In genomic region chr16:23505904-23506687, GRCm38 (mm10) we compare ENCODE assay signal across 11 mouse cellular contexts. TPM values are rescaled to one million over a fixed set of nuclear protein-coding genes. Genes with fewer than 3 reads are reported as not detected.
DNase-seq lines count a peak whose midpoint lies in the region; ATAC-seq lines count a peak whose summit lies in the region.
"Had no signal": no experiment of that assay in that cellular context is flagged by ENCODE, and none has a peak within 500 bp of the region (broad histone marks: within the 10 kb centered on the region; RNA-seq: fewer than 3 reads in every experiment).

No protein-coding gene starts in this region.

- H3K4me3 ChIP-seq in hindbrain, embryonic 11.5 days (ENCODE audit: low read depth, low read length), result no peak overlapping the region
- no peak overlapping the region for H3K4me3 ChIP-seq in hindbrain, embryonic 16.5 days (ENCODE audit: low read length)
- H3K4me3 ChIP-seq in liver, embryonic 15.5 days (replicated peaks), result no peak overlapping the region
- no peak overlapping the region for H3K4me3 ChIP-seq in embryonic facial prominence, embryonic 10.5 days
- H3K4me3 ChIP-seq: intestine, embryonic 15.5 days; stomach, embryonic 15.5 days had no signal

- peaks cover 8% of the 10 kb centered on the region for H3K4me1 ChIP-seq in hindbrain, embryonic 11.5 days (replicated peaks; ENCODE audit: control insufficient read depth, insufficient read depth, low read length)
- peaks cover 7% of the 10 kb centered on the region for H3K4me1 ChIP-seq in hindbrain, embryonic 16.5 days (ENCODE audit: control insufficient read depth, insufficient read depth, low read depth, low read length)
- peaks cover 43% of the 10 kb centered on the region for H3K4me1 ChIP-seq in liver, embryonic 15.5 days (replicated peaks)
- peaks cover 25% of the 10 kb centered on the region for H3K4me1 ChIP-seq in embryonic facial prominence, embryonic 10.5 days
- H3K4me1 ChIP-seq: intestine, embryonic 15.5 days; stomach, embryonic 15.5 days had no signal

- DNase-seq in adrenal gland, postnatal 10 days, result peak; percentile 22
- no peak for DNase-seq in adrenal gland, adult 8-10 months
- DNase-seq in hindbrain, embryonic 11.5 days (ENCODE audit: low spot score), result no peak
- DNase-seq in brain, adult 2 months (ENCODE audit: low read depth, low spot score), result peak; percentile 63
- no peak for DNase-seq in embryonic facial prominence, embryonic 10.5 days (ENCODE audit: low spot score)
- no peak for DNase-seq in kidney, adult 11 months

- H3K27ac ChIP-seq in hindbrain, embryonic 11.5 days (ENCODE audit: low read depth, low read length), result 0 out of 2 replicates have a peak overlapping the region, but pooled peaks have one; percentile 79
- H3K27ac ChIP-seq in hindbrain, embryonic 16.5 days (ENCODE audit: low read depth, low read length), result no peak overlapping the region
- peak overlapping the region; percentile 21; the same call in 1 of the 2 replicates for H3K27ac ChIP-seq in liver, embryonic 15.5 days (replicated peaks)
- H3K27ac ChIP-seq in embryonic facial prominence, embryonic 10.5 days (replicated peaks), result no peak overlapping the region; the same call in 1 of the 2 replicates
- H3K27ac ChIP-seq: intestine, embryonic 15.5 days; stomach, embryonic 15.5 days had no signal

- H3K36me3 ChIP-seq in hindbrain, embryonic 11.5 days (ENCODE audit: control insufficient read depth, insufficient read depth, low read length), result no peaks in the 10 kb centered on the region
- H3K36me3 ChIP-seq in hindbrain, embryonic 16.5 days (ENCODE audit: control insufficient read depth, insufficient read depth, low read length), result no peaks in the 10 kb centered on the region
- H3K36me3 ChIP-seq in liver, embryonic 15.5 days (replicated peaks), result no peaks in the 10 kb centered on the region; the same call in 1 of the 2 replicates
- no peaks in the 10 kb centered on the region for H3K36me3 ChIP-seq in embryonic facial prominence, embryonic 10.5 days (replicated peaks)
- H3K36me3 ChIP-seq: intestine, embryonic 15.5 days; stomach, embryonic 15.5 days had no signal

- no peak for ATAC-seq in hindbrain, embryonic 11.5 days (ENCODE audit: low FRiP score)
- no peak for ATAC-seq in hindbrain, embryonic 16.5 days
- peak; percentile 47 for ATAC-seq in liver, embryonic 15.5 days (ENCODE audit: insufficient read depth)
- ATAC-seq: intestine, embryonic 15.5 days; lung, postnatal 0 days had no signal

- WGBS in hindbrain, embryonic 11.5 days, result 40% methylated on average over 11 of the region's 11 CpGs
- 48% methylated on average over 11 of the region's 11 CpGs for WGBS in hindbrain, embryonic 16.5 days
- 42% methylated on average over 11 of the region's 11 CpGs for WGBS in liver, embryonic 15.5 days (ENCODE audit: insufficient replicate concordance)
- 35% methylated on average over 11 of the region's 11 CpGs for WGBS in embryonic facial prominence, embryonic 10.5 days

- H3K27me3 ChIP-seq in hindbrain, embryonic 11.5 days (ENCODE audit: control insufficient read depth, insufficient read depth, low read length), result no peaks in the 10 kb centered on the region
- no peaks in the 10 kb centered on the region for H3K27me3 ChIP-seq in hindbrain, embryonic 16.5 days (replicated peaks; ENCODE audit: control insufficient read depth, insufficient read depth, low read length)
- H3K27me3 ChIP-seq in liver, embryonic 15.5 days, result no peaks in the 10 kb centered on the region
- H3K27me3 ChIP-seq in embryonic facial prominence, embryonic 10.5 days (replicated peaks; ENCODE audit: low read depth, poor library complexity, severe bottlenecking), result peaks cover 19% of the 10 kb centered on the region
- H3K27me3 ChIP-seq: intestine, embryonic 15.5 days had no signal

- H3K4me2 ChIP-seq in hindbrain, embryonic 11.5 days (replicated peaks; ENCODE audit: low read depth, low read length), result no peak overlapping the region
- no peak overlapping the region for H3K4me2 ChIP-seq in hindbrain, embryonic 16.5 days (ENCODE audit: low read length)
- H3K4me2 ChIP-seq in liver, embryonic 15.5 days, result no peak overlapping the region
- H3K4me2 ChIP-seq: intestine, embryonic 15.5 days; stomach, embryonic 15.5 days had no signal

- H3K9ac ChIP-seq in hindbrain, embryonic 11.5 days (ENCODE audit: low read depth, low read length), result no peak overlapping the region
- no peak overlapping the region for H3K9ac ChIP-seq in hindbrain, embryonic 16.5 days (ENCODE audit: low read depth, low read length)
- H3K9ac ChIP-seq in liver, embryonic 15.5 days, result no peak overlapping the region
- H3K9ac ChIP-seq: intestine, embryonic 15.5 days; stomach, embryonic 15.5 days had no signal

- H3K9me3 ChIP-seq in hindbrain, embryonic 11.5 days (ENCODE audit: control insufficient read depth, low read length), result no peaks in the 10 kb centered on the region
- no peaks in the 10 kb centered on the region for H3K9me3 ChIP-seq in hindbrain, embryonic 16.5 days (ENCODE audit: control insufficient read depth, low read length)
- H3K9me3 ChIP-seq in liver, embryonic 15.5 days (replicated peaks), result no peaks in the 10 kb centered on the region
- no peaks in the 10 kb centered on the region for H3K9me3 ChIP-seq in embryonic facial prominence, embryonic 10.5 days
- H3K9me3 ChIP-seq: intestine, embryonic 15.5 days; stomach, embryonic 15.5 days had no signal

RNA-seq across cellular contexts. Expression of gene Rtp4, which starts 14.0 kb away (rescaled TPM):
- total RNA-seq in adrenal gland, postnatal 10 days (2021), result 1 to 10 TPM; 4.6 to 7.2 TPM
- total RNA-seq in adrenal gland, adult 8-10 months (2022), result 10 to 100 TPM in 2 of 4 experiments, 1 to 10 TPM in 2; 8.4 to 11.8 (median 9.9) TPM
- polyA plus RNA-seq in hindbrain, embryonic 11.5 days (2014; fragmentation: Nextera tagmentation; extraction: Ambion mirVana), result 2.7 and 3.1 TPM in 2 replicates
- polyA plus RNA-seq in hindbrain, embryonic 16.5 days (2015; fragmentation: Nextera tagmentation; extraction: Ambion mirVana), result 4.0 and 4.3 TPM in 2 replicates
- polyA plus RNA-seq in liver, embryonic 15.5 days (2015; fragmentation: Nextera tagmentation; extraction: Ambion mirVana), result 6.3 and 9.9 TPM in 2 replicates
- polyA plus RNA-seq in embryonic facial prominence, embryonic 10.5 days (2016; fragmentation: Nextera tagmentation; extraction: Ambion mirVana), result 0.73 and 1.2 TPM in 2 replicates

RNA-seq across cellular contexts. Expression of gene Masp1, which starts 14.5 kb away (rescaled TPM):
- total RNA-seq in adrenal gland, postnatal 10 days (2021), result 10 to 100 TPM; 54.2 to 65.3 TPM
- total RNA-seq in adrenal gland, adult 8-10 months (2022), result 100 to 1,000 TPM in 2 of 4 experiments, 10 to 100 TPM in 1, 1 to 10 TPM in 1; 5.1 to 115 (median 61.8) TPM
- polyA plus RNA-seq in hindbrain, embryonic 11.5 days (2014; fragmentation: Nextera tagmentation; extraction: Ambion mirVana), result 21.6 and 24.4 TPM in 2 replicates
- 28.0 and 29.9 TPM in 2 replicates for polyA plus RNA-seq in hindbrain, embryonic 16.5 days (2015; fragmentation: Nextera tagmentation; extraction: Ambion mirVana)
- 21.7 and 24.9 TPM in 2 replicates for polyA plus RNA-seq in liver, embryonic 15.5 days (2015; fragmentation: Nextera tagmentation; extraction: Ambion mirVana)
- polyA plus RNA-seq in embryonic facial prominence, embryonic 10.5 days (2016; fragmentation: Nextera tagmentation; extraction: Ambion mirVana), result 4.2 and 4.5 TPM in 2 replicates

Comparison
In these comparisons a context has a peak if more than half of its experiments do, and no peak if none do; other contexts are left out.
1. DNase-seq: peak in adrenal gland, postnatal 10 days (single experiment) and brain, adult 2 months (single experiment); none in adrenal gland, adult 8-10 months (single experiment), hindbrain, embryonic 11.5 days (single experiment), embryonic facial prominence, embryonic 10.5 days (single experiment) and kidney, adult 11 months (single experiment).
2. H3K27ac ChIP-seq: peak in hindbrain, embryonic 11.5 days (single experiment) and liver, embryonic 15.5 days (single experiment); none in hindbrain, embryonic 16.5 days (single experiment) and embryonic facial prominence, embryonic 10.5 days (single experiment).